Mouse (Mus musculus) heart, adult 9 months (tissue): ENCODE measurements around the gene Dhrs9.
"Not testable (repeated sequence)": the region's sequence is repeated elsewhere in the genome, so short reads cannot be mapped to it uniquely, and the experiment has no call there.

ENCODE experiments used
- DNase-seq, 2 experiments: peaks; one replicate each; pipeline ENCODE4 v3.0.0; 2022; ENCODE audit warnings: low spot score in 2 of 2

Gene Dhrs9

GRCm38 (mm10) chr2:69380281-69380680 lies at the start of gene Dhrs9:
Gene Dhrs9 (plus strand): TSS chr2:69380445.
- no peak for DNase-seq

- not testable (repeated sequence) for DNase-seq
These were observed 48.7 kb upstream of the Dhrs9 start for GRCm38 (mm10) chr2:69331523-69331922.

GRCm38 (mm10) chr2:69341506-69341905 lies 38.7 kb upstream of the Dhrs9 start:
- DNase-seq: no peak

GRCm38 (mm10) chr2:69342496-69343221 lies 37.6 kb upstream of the Dhrs9 start, which contains the start of gene Abcb11:
Gene Abcb11 (minus strand): TSS chr2:69342616.
- DNase-seq: no peak

- not testable (repeated sequence) for DNase-seq
These were observed 24.8 kb upstream of the Dhrs9 start for GRCm38 (mm10) chr2:69355402-69355801.

GRCm38 (mm10) chr2:69364831-69365230 lies 15.4 kb upstream of the Dhrs9 start:
- DNase-seq: no peak

GRCm38 (mm10) chr2:69365275-69365674 lies 15.0 kb upstream of the Dhrs9 start:
- DNase-seq: no peak

GRCm38 (mm10) chr2:69376780-69377179 lies 3.5 kb upstream of the Dhrs9 start:
- DNase-seq: no peak

GRCm38 (mm10) chr2:69379801-69380200 lies 444 bp upstream of the Dhrs9 start:
- DNase-seq: no peak

GRCm38 (mm10) chr2:69381740-69382139 lies 1.5 kb downstream of the Dhrs9 start:
- no peak for DNase-seq

GRCm38 (mm10) chr2:69382838-69383237 lies 2.6 kb downstream of the Dhrs9 start:
- no peak for DNase-seq

- DNase-seq: no peak
These were observed 6.0 kb downstream of the Dhrs9 start for GRCm38 (mm10) chr2:69386118-69386871.

- no peak for DNase-seq
These were observed 13.7 kb downstream of the Dhrs9 start for GRCm38 (mm10) chr2:69393947-69394346.

GRCm38 (mm10) chr2:69395597-69396248 lies 15.5 kb downstream of the Dhrs9 start:
- no peak for DNase-seq

- DNase-seq: no peak
These were observed 16.7 kb downstream of the Dhrs9 start for GRCm38 (mm10) chr2:69396760-69397435.

- no peak for DNase-seq
These were observed 20.8 kb downstream of the Dhrs9 start for GRCm38 (mm10) chr2:69400866-69401604.

- no peak for DNase-seq
These were observed 21.6 kb downstream of the Dhrs9 start for GRCm38 (mm10) chr2:69401891-69402290.

GRCm38 (mm10) chr2:69402309-69402708 lies 22.1 kb downstream of the Dhrs9 start:
- DNase-seq: no peak

GRCm38 (mm10) chr2:69405692-69406091 lies 25.4 kb downstream of the Dhrs9 start:
- DNase-seq: no peak

- no peak for DNase-seq
These were observed 34.3 kb downstream of the Dhrs9 start for GRCm38 (mm10) chr2:69414539-69414938.

- DNase-seq: no peak
These were observed 34.8 kb downstream of the Dhrs9 start for GRCm38 (mm10) chr2:69415070-69415469.
